Mouse (Mus musculus) layer of hippocampus, adult 9-11 months (tissue): ENCODE data around the gene Ddx54.

ENCODE experiments used
- DNase-seq: peaks from one replicate; pipeline ENCODE4 v3.0.0; 2022

Gene Ddx54

GRCm38 (mm10) chr5:120583511-120583910, 29.0 kb upstream of the Ddx54 start:
- no peak for DNase-seq

- no peak for DNase-seq
Measured at GRCm38 (mm10) chr5:120584968-120585367, 27.6 kb upstream of the Ddx54 start.

- peak; percentile 48 for DNase-seq
Measured at GRCm38 (mm10) chr5:120586741-120587615, 25.6 kb upstream of the Ddx54 start.

GRCm38 (mm10) chr5:120587616-120587926, 25.0 kb upstream of the Ddx54 start:
- no peak for DNase-seq

GRCm38 (mm10) chr5:120587940-120588568, 24.5 kb upstream of the Ddx54 start:
- DNase-seq: no peak

- peak; percentile 100 for DNase-seq
Measured at GRCm38 (mm10) chr5:120588569-120589094, 23.9 kb upstream of the Ddx54 start, which contains the start of the genes Tpcn1 and Iqcd. Tpcn1 (minus strand) TSS chr5:120588673. Iqcd (plus strand) TSS chr5:120589016.

- DNase-seq: no peak
Measured at GRCm38 (mm10) chr5:120590356-120591010, 22.1 kb upstream of the Ddx54 start.

- DNase-seq: no peak
Measured at GRCm38 (mm10) chr5:120592141-120592540, 20.4 kb upstream of the Ddx54 start.

GRCm38 (mm10) chr5:120594485-120594884, 18.1 kb upstream of the Ddx54 start:
- no peak for DNase-seq

- no peak for DNase-seq
Measured at GRCm38 (mm10) chr5:120599625-120600024, 12.9 kb upstream of the Ddx54 start.

- no peak for DNase-seq
Measured at GRCm38 (mm10) chr5:120600946-120601668, 11.4 kb upstream of the Ddx54 start.

GRCm38 (mm10) chr5:120602210-120602609, 10.3 kb upstream of the Ddx54 start:
- no peak for DNase-seq

GRCm38 (mm10) chr5:120603515-120603914, 9.0 kb upstream of the Ddx54 start:
- no peak for DNase-seq

GRCm38 (mm10) chr5:120604839-120605238, 7.7 kb upstream of the Ddx54 start:
- peak; percentile 69 for DNase-seq

GRCm38 (mm10) chr5:120605241-120605661, 7.3 kb upstream of the Ddx54 start:
- no peak for DNase-seq

- DNase-seq: peak; percentile 90
Measured at GRCm38 (mm10) chr5:120605688-120606087, 6.9 kb upstream of the Ddx54 start.

GRCm38 (mm10) chr5:120606590-120607200, 5.8 kb upstream of the Ddx54 start:
- DNase-seq: no peak

- DNase-seq: no peak
Measured at GRCm38 (mm10) chr5:120607335-120607734, 5.2 kb upstream of the Ddx54 start.

- no peak for DNase-seq
Measured at GRCm38 (mm10) chr5:120609246-120609775, 3.2 kb upstream of the Ddx54 start.

- DNase-seq: no peak
Measured at GRCm38 (mm10) chr5:120610906-120611305, 1.6 kb upstream of the Ddx54 start.

- peak; percentile 59 for DNase-seq
Measured at GRCm38 (mm10) chr5:120611416-120611815, 1.1 kb upstream of the Ddx54 start.
